Mouse (Mus musculus) adrenal gland, adult 8-10 months (tissue): ENCODE measurements around the gene Ctdnep1. TPM values are rescaled to one million over a fixed set of nuclear protein-coding genes. Genes with fewer than 3 reads are reported as not detected.
"Not testable (repeated sequence)": the region's sequence is repeated elsewhere in the genome, so short reads cannot be mapped to it uniquely, and the experiment has no call there.

Source experiments
- DNase-seq: peaks from one replicate; pipeline ENCODE4 v3.0.0; 2022
- total RNA-seq, 4 experiments: library from RNA; stranded (reverse); gene quantifications; 2 replicates each; pipeline ENCODE4 v1.2.4; 2022

The Ctdnep1 gene
- total RNA-seq, 4 experiments from 2014 or later: 109 to 125 (median 120) TPM

- DNase-seq: no peak
Measured at GRCm38 (mm10) chr11:69950807-69951459, 30.0 kb upstream of the Ctdnep1 start.

- DNase-seq: no peak
Measured at GRCm38 (mm10) chr11:69952274-69952673, 28.7 kb upstream of the Ctdnep1 start.

- DNase-seq: no peak
Measured at GRCm38 (mm10) chr11:69953267-69953915, 27.6 kb upstream of the Ctdnep1 start.

GRCm38 (mm10) chr11:69955618-69956017 lies 25.3 kb upstream of the Ctdnep1 start:
- DNase-seq: not testable (repeated sequence)

- no peak for DNase-seq
Measured at GRCm38 (mm10) chr11:69956218-69956617, 24.7 kb upstream of the Ctdnep1 start.

- no peak for DNase-seq
Measured at GRCm38 (mm10) chr11:69960616-69961015, 20.3 kb upstream of the Ctdnep1 start.

GRCm38 (mm10) chr11:69961841-69962240 lies 19.1 kb upstream of the Ctdnep1 start:
- DNase-seq: no peak

- no peak for DNase-seq
Measured at GRCm38 (mm10) chr11:69964650-69965270, 16.2 kb upstream of the Ctdnep1 start, which contains the start of gene Cldn7. Cldn7 (plus strand) TSS chr11:69964779.

GRCm38 (mm10) chr11:69965271-69966005 lies 15.5 kb upstream of the Ctdnep1 start:
- no peak for DNase-seq

- no peak for DNase-seq
Measured at GRCm38 (mm10) chr11:69966006-69966859, 14.7 kb upstream of the Ctdnep1 start.

- no peak for DNase-seq
Measured at GRCm38 (mm10) chr11:69966860-69967517, 14.0 kb upstream of the Ctdnep1 start.

- no peak for DNase-seq
Measured at GRCm38 (mm10) chr11:69968793-69969192, 12.2 kb upstream of the Ctdnep1 start.

- no peak for DNase-seq
Measured at GRCm38 (mm10) chr11:69970222-69970621, 10.7 kb upstream of the Ctdnep1 start.

- DNase-seq: no peak
Measured at GRCm38 (mm10) chr11:69970775-69971174, 10.2 kb upstream of the Ctdnep1 start.

- no peak for DNase-seq
Measured at GRCm38 (mm10) chr11:69974907-69975306, 6.0 kb upstream of the Ctdnep1 start.

- no peak for DNase-seq
Measured at GRCm38 (mm10) chr11:69976271-69976670, 4.7 kb upstream of the Ctdnep1 start.

- DNase-seq: no peak
Measured at GRCm38 (mm10) chr11:69979827-69980195, 1.1 kb upstream of the Ctdnep1 start.

- DNase-seq: peak; percentile 99
Measured at GRCm38 (mm10) chr11:69980196-69981140, 488 bp upstream of the Ctdnep1 start.

GRCm38 (mm10) chr11:69982225-69982624 lies 1.3 kb downstream of the Ctdnep1 start, which contains the start of gene Elp5:
Elp5 (minus strand) TSS chr11:69982517.
- no peak for DNase-seq

GRCm38 (mm10) chr11:69982877-69983276 lies 1.9 kb downstream of the Ctdnep1 start:
- peak; percentile 8 for DNase-seq
